Mouse (Mus musculus) megakaryocyte, embryonic 14.5 days (primary cell): ENCODE measurements around the gene Lrrc31. TPM values are rescaled to one million over a fixed set of nuclear protein-coding genes. Genes with fewer than 3 reads are reported as not detected.
"Not testable (repeated sequence)": the region's sequence is repeated elsewhere in the genome, so short reads cannot be mapped to it uniquely, and the experiment has no call there.

Experiments
- H3K27me3 ChIP-seq: replicated peaks from 2 replicates; pipeline ENCODE3; 2012; ENCODE audit warnings: inconsistent platforms
- H3K36me3 ChIP-seq: replicated peaks from 2 replicates; pipeline ENCODE3; 2012; ENCODE audit warnings: low read length, inconsistent platforms, mixed read lengths
- H3K4me1 ChIP-seq: 2 replicates; pipeline ENCODE4 v1.6.1; 2012; ENCODE audit warnings: inconsistent platforms
- H3K4me3 ChIP-seq: replicated peaks from 2 replicates; pipeline ENCODE3; 2012; ENCODE audit warnings: moderate library complexity, mild to moderate bottlenecking, inconsistent platforms
- H3K9me3 ChIP-seq: 2 replicates; pipeline ENCODE4 v1.6.1; 2012; ENCODE audit warnings: inconsistent platforms
- FLI1 ChIP-seq: IDR thresholded peaks from 2 replicates; pipeline ENCODE4 v1.6.1; 2012; ENCODE audit warnings: low read length, inconsistent platforms, mixed read lengths
- GATA1 ChIP-seq: IDR thresholded peaks from 3 replicates; pipeline ENCODE4 v1.6.1; 2012; ENCODE audit warnings: mixed read lengths, low read length, inconsistent platforms, borderline replicate concordance
- polyA plus RNA-seq: library from polyadenylated mRNA; stranded (reverse); fragments of >175 nt; gene quantifications from 2 replicates; pipeline ENCODE4 v1.2.3, GENCODE M21; 2012; ENCODE audit warnings: low replicate concordance; ENCODE audit not compliant: insufficient read depth

The Lrrc31 gene
- polyA plus RNA-seq = not detected in 2 replicates

DNA sequence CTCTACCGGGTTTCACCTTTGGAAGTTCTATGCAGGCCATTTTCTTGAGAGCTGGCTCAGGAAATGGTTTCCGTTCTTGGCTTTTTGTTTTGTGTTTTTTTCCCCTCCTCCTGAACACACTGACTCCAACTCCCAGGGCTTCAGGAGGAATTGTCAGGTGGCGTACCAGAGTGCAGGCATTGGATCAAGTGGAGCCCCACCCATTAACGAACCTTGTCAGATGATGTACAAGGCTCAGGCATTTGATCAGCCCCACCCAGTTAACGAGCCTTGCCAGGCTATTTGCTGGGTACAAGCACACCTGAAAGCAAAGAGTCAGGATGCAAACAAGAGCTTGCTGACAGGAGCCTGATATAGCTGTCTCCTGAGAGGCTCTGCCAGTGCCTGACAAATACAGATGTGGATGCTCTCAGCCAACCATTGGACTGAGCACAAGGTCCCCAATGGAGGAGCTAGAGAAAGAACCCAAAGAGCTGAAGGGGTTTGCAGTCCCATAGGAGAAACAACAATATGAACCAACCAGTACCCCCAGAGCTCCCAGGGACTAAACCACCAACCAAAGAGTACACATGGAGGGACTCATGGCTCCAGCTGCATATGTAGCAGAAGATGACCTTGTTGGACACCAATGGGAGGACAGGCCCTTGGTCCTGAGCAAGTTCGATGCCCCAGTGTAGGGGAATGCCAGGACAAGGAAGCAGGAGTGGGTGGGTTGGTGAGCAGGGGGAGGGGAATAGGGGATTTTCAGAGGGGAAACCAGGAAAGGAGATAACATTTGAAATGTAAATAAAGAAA, at the start of gene Lrrc31:
Gene Lrrc31, minus strand, starts transcription at position 133 of the 795 bp plus-strand sequence.
- not testable (repeated sequence) for H3K4me1 ChIP-seq, H3K27me3 ChIP-seq, H3K36me3 ChIP-seq, H3K4me3 ChIP-seq, H3K9me3 ChIP-seq

DNA sequence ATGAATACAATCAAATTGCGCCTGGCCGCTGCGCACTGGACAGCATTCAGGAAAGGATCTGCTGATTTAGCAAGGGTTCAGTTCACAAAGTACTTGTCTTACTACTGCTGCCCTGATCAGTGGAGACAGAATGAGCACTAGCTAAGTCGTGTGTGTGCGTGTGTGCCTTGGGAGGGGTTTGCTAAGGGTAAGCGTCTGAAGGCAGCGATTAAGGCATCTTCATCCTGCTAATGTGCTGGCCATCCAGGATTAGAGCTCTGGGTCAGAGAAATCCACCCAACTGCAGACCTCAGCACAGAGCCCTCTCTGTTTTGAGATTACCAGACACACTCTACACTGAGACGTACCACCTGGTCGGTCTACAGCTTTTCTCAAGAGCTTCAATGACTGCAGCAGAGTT, 48.7 kb upstream of the Lrrc31 start:
- H3K27me3 ChIP-seq = peaks cover 2% of the 10 kb centered on the region
- no peaks in the 10 kb centered on the region for H3K4me1 ChIP-seq
- no peaks in the 10 kb centered on the region for H3K36me3 ChIP-seq
- no peak overlapping the region for H3K4me3 ChIP-seq
- H3K9me3 ChIP-seq = peaks cover 16% of the 10 kb centered on the region
- TF ChIP-seq GATA1 (no peak), FLI1 (no peak)

DNA sequence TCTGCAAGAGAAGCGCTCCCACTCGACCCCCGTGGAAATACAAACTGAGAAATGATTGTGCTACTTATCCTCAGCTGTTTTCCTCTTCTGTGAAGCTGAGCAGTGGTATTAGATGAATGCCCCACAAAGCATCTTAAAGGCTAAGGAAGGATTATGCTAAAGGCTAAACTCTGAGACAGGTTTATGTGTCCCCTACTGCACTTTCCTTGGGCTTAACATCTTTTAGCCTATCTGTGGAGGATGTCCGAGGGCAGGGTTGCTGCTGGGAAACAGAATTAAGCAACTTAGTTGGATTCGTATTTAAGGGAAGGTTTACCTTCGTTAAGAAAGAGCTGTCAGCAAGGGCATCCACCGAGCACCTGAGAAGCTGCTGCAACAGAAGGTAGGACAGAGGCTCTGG, 46.4 kb upstream of the Lrrc31 start, which contains the start of gene Samd7:
Gene Samd7, plus strand, starts transcription at position 288 of the 400 bp plus-strand sequence.
- no peaks in the 10 kb centered on the region for H3K36me3 ChIP-seq
- peaks cover 2% of the 10 kb centered on the region for H3K27me3 ChIP-seq

DNA sequence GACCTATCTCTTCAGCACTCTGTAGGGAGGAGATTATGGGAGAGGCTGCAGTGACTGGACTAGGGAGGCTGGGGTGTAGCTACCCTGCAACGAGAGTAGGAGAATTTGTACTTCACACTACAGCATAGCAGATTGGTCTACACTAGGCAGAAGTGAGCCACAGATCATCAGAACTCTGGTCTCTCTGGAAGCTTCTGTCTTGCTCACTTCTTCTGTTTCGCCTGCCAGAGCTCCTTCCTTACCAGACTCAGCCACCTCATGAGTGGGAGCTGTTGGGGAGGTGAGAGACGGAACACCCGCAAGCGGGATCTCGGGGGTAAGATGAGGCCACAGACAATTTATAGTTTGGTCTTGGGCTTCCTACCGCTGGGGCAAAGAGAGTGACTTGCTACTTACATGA, 43.2 kb upstream of the Lrrc31 start:
- H3K4me3 ChIP-seq = no peak overlapping the region
- no peaks in the 10 kb centered on the region for H3K4me1 ChIP-seq
- H3K27me3 ChIP-seq = no peaks in the 10 kb centered on the region
- TF ChIP-seq FLI1 = no peak
- TF ChIP-seq GATA1 = no peak
- peaks cover 14% of the 10 kb centered on the region for H3K9me3 ChIP-seq
- H3K36me3 ChIP-seq = no peaks in the 10 kb centered on the region

More for the DNA sequence above, 46.4 kb upstream of the Lrrc31 start, which contains the start of gene Samd7:
- Histone ChIP-seq H3K4me3 (no peak within 1 kb of the TSS), H3K4me1 (no peaks in the 10 kb centered on the region), H3K9me3 (peaks cover 14% of the 10 kb centered on the region)
- no peak for TF ChIP-seq GATA1
- no peak for TF ChIP-seq FLI1

DNA sequence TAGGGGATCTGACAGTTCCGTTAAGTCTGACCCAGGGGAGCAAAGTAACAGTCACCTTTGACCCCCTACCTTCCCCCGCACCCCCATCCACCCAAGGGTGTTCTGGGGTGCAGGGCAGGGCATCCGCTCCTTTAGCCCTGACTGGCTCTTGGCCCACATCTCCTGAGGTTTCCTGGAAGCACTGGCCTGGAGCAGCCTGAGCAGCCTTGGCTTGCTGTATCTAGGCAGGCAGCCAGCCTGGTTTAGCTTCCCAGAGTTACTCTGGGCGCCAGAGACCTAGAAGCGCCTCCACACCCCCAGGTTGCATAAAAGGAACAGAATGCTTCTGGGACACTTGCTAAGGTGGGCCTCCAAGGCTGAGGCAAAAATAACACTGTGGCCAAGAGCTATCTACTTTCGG, 41.7 kb upstream of the Lrrc31 start:
- Histone ChIP-seq H3K36me3 (no peaks in the 10 kb centered on the region), H3K4me1 (no peaks in the 10 kb centered on the region), H3K9me3 (peaks cover 15% of the 10 kb centered on the region)

DNA sequence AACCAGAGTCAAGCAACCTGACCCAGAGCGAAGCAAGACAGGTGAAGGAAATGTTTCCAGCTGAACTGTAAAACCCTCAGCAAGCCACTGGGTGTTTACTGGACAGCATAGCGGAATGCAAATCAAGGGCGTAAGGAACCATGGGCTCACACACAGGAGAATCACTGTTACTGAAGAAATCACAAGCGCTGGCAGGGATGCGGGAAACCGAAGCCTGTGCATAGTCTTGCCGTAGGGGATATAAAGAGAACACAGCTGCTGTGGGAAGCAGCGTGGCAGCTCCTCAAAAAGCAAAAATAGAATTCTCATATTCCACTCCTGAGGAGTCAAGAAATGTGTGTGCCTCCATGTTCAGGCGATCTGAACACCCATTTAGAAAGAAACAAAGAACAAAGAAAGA, 37.2 kb upstream of the Lrrc31 start:
- Histone ChIP-seq H3K4me1 (no peaks in the 10 kb centered on the region), H3K27me3 (no peaks in the 10 kb centered on the region), H3K9me3 (peaks cover 11% of the 10 kb centered on the region), H3K4me3 (no peak overlapping the region), H3K36me3 (no peaks in the 10 kb centered on the region)
- TF ChIP-seq GATA1 = no peak
- no peak for TF ChIP-seq FLI1

More for the DNA sequence above, 41.7 kb upstream of the Lrrc31 start:
- Histone ChIP-seq H3K4me3 (no peak overlapping the region), H3K27me3 (no peaks in the 10 kb centered on the region)
- TF ChIP-seq GATA1 (no peak), FLI1 (no peak)

DNA sequence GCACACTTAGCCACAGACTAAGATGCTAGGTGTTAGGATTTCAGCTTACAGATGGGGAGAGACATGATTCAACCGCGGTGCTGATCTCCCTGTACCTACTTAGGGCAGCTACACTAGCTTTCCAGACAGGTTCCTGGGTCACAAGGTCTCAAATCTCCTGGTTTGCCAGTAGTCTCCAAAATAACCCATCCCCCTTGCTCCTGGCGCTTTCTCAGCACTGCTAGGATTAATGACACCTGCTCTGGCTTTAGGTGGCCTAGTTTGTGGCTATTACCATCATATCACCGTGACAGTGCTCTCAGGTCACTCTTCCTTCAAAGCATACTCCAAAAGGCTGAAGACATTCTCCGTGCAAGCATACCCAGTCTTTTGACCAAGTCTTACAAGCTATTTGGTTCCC, 29.4 kb upstream of the Lrrc31 start:
- peaks cover 6% of the 10 kb centered on the region for H3K27me3 ChIP-seq
- no peaks in the 10 kb centered on the region for H3K36me3 ChIP-seq
- H3K9me3 ChIP-seq = no peaks in the 10 kb centered on the region
- H3K4me3 ChIP-seq = no peak overlapping the region
- TF ChIP-seq GATA1 (no peak), FLI1 (no peak)
- 0 out of 2 replicates have a peak, but pooled peaks cover 3% of the 10 kb centered on the region for H3K4me1 ChIP-seq

DNA sequence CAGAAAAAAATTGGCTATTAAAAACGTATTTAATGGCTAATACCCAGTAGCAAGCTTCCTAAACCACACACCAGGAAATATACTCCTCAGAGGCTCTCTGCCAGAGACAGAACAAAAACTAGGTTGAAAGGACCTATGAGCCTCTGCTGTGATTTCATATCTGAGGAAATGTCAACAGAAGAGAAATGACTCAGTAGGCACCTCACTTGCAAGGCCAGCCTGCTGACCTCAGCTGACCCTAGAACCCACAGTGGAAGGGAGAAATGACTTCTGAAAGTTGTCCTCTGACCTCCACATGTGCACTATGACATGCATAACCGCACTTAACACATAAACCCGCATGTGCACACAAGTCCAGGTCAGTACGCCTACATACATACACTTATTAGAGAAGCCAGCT, 27.6 kb upstream of the Lrrc31 start:
- Histone ChIP-seq H3K4me3 (no peak overlapping the region), H3K27me3 (peaks cover 6% of the 10 kb centered on the region), H3K4me1 (0 out of 2 replicates have a peak, but pooled peaks cover 3% of the 10 kb centered on the region), H3K36me3 (no peaks in the 10 kb centered on the region), H3K9me3 (no peaks in the 10 kb centered on the region)
- TF ChIP-seq FLI1 (no peak), GATA1 (no peak)

DNA sequence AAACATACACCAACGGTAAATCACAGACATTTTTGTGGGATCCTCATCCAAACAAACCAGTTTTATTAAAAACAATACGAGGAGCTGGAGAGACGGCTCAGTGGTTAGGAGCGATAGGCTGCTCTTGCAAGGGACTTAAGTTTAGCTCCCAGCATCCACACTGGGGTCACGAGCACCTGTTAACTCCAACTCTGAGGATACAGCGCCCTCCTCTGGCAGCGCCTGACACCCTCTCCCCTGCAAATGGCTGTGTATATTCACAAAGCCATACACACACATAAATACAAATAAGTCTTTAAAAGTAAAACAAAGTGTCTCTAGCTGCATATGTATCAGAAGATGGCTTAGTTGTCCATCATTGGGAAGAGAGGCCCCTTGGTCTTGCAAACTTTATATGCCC, 25.9 kb upstream of the Lrrc31 start:
- no peak overlapping the region for H3K4me3 ChIP-seq
- H3K9me3 ChIP-seq = no peaks in the 10 kb centered on the region
- H3K36me3 ChIP-seq = no peaks in the 10 kb centered on the region
- 0 out of 2 replicates have a peak, but pooled peaks cover 3% of the 10 kb centered on the region for H3K4me1 ChIP-seq
- peaks cover 7% of the 10 kb centered on the region for H3K27me3 ChIP-seq
- TF ChIP-seq FLI1 = no peak
- TF ChIP-seq GATA1 = no peak

DNA sequence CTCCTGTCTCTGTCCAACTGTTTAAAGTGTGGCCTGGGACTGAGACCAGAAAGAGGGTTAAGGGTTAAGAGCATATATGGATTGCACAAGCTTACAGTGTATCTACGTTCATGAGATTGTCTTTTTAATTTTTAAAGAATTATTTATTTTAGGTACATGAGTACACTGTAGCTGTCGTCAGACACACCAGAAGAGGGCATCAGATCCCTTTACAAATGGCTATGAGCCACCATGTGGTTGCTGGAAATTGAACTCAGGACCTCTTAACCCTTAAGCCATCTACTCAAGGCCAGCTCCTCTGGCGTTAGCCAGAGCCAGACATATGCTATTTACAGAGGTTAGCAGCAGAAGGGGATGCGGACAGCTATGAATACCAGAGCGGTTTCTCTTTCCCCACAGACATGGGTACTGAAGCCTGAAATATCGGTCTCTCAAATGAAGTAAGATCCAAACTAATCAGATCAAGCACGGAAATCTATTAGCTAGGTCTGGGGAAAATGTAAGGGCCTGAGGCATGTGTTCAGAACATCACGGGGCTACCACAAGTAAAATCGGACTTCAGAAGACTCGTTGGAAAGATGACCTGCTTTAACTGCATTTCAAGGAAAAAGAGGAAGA, 25.3 kb upstream of the Lrrc31 start:
- H3K4me3 ChIP-seq = no peak overlapping the region
- 0 out of 2 replicates have a peak, but pooled peaks cover 3% of the 10 kb centered on the region for H3K4me1 ChIP-seq
- no peak for TF ChIP-seq FLI1
- no peak for TF ChIP-seq GATA1
- peaks cover 7% of the 10 kb centered on the region for H3K27me3 ChIP-seq
- no peaks in the 10 kb centered on the region for H3K9me3 ChIP-seq
- no peaks in the 10 kb centered on the region for H3K36me3 ChIP-seq
